Mouse (Mus musculus) spleen, adult 2 months (tissue): Measurements from ENCODE around the gene Snx3.

Experiments
- CTCF ChIP-seq: fragments of 200-500 bp; IDR thresholded peaks from 2 replicates; pipeline ENCODE4 v1.5.1; 2011; ENCODE audit warnings: mild to moderate bottlenecking, inconsistent platforms; ENCODE audit not compliant: insufficient read depth, insufficient read length, insufficient replicate concordance; ENCODE audit errors: extremely low read depth
- POLR2A ChIP-seq: fragments of 200-500 bp; IDR thresholded peaks from 2 replicates; pipeline ENCODE4 v1.6.1; 2011; ENCODE audit warnings: low read depth, low read length, inconsistent platforms

- TF ChIP-seq CTCF: no peak
- no peak for TF ChIP-seq POLR2A
Observed at GRCm38 (mm10) chr10:42504096-42504710, 2.4 kb downstream of the Snx3 start.
